Mouse (Mus musculus) heart, embryonic 10.5 days (tissue): Measurements from ENCODE around the gene Nectin4. TPM values are rescaled to one million over a fixed set of nuclear protein-coding genes. Genes with fewer than 3 reads are reported as not detected.

ENCODE experiments used
- DNase-seq: peaks from one replicate; pipeline ENCODE4 v3.0.0-alpha.2; 2017; ENCODE audit warnings: low spot score
- H3K27ac ChIP-seq: fragments of 300-500 bp; sonication (generic); 2 replicates; pipeline ENCODE4 v1.5.1; 2016; ENCODE audit warnings: mild to moderate bottlenecking
- H3K27me3 ChIP-seq: fragments of 300-500 bp; sonication (generic); 2 replicates; pipeline ENCODE4 v1.6.1; 2016; ENCODE audit warnings: mild to moderate bottlenecking; ENCODE audit not compliant: poor library complexity, insufficient read depth, severe bottlenecking
- H3K36me3 ChIP-seq: fragments of 300-500 bp; sonication (generic); 2 replicates; pipeline ENCODE4 v1.6.1; 2016; ENCODE audit warnings: mild to moderate bottlenecking, moderate library complexity
- H3K4me1 ChIP-seq: fragments of 300-500 bp; sonication (generic); 2 replicates; pipeline ENCODE4 v1.6.1; 2016; ENCODE audit warnings: mild to moderate bottlenecking
- H3K4me3 ChIP-seq: fragments of 300-500 bp; sonication (generic); 2 replicates; pipeline ENCODE4 v1.5.1; 2016; ENCODE audit warnings: mild to moderate bottlenecking, moderate library complexity
- H3K9me3 ChIP-seq: fragments of 300-500 bp; sonication (generic); 2 replicates; pipeline ENCODE4 v1.6.1; 2016; ENCODE audit warnings: mild to moderate bottlenecking, moderate library complexity
- WGBS: fragments of 180-500 bp; shearing (Covaris S2); methylation state at CpG from one replicate; pipeline ENCODE4 v1.1.7; 2016; 5-methylcytosine and 5-hydroxymethylcytosine counted together
- polyA plus RNA-seq: library from polyadenylated mRNA; unstranded; fragments of >200 nt; fragmentation: Nextera tagmentation; extraction: Ambion mirVana; gene quantifications from 2 replicates; pipeline ENCODE4 v1.2.1, GENCODE M21; 2016

Gene Nectin4
- polyA plus RNA-seq, 1 experiment from 2014 or later: 1.3 TPM

DNA sequence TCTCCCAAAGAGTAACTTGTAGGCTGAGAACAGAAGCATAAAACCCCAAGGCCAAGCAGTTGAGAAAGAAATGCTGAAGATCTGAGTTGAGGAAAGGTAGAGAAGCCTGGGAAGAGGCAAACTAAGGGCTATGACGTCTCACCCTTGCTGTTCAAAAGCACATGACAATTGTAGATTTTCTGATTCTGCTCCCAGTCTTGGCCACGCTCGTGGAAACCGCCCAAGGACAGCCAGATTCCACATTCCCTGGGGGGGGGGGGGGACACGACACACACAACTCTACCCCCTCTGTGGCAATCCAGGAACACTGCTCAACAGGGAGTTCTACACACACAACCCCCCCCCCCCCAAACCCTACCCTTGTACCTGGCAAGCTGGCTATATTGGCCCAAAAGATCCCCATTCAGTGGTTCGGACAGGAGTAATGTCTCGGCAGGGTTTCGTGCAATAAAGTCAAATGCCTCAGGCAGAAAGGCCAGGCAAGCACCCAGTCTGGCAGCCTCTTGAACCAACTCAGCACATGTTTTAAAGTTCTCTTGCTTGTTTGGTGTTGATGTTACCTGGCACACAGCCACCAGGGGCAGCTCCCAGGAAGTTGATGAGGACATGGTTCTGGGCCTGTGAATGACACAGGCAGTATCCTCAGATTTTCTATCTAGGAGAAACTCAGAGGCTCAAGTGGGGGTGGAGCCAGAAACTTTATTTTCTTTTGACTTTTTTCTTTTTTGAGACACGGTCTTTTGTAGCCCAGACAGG is 25.8 kb upstream of the Nectin4 start:
- H3K9me3 ChIP-seq: 0 out of 2 replicates have a peak, but pooled peaks cover 6% of the 10 kb centered on the region
- no peak overlapping the region for H3K4me3 ChIP-seq
- H3K27ac ChIP-seq: no peak overlapping the region
- peaks cover 9% of the 10 kb centered on the region; the same call in 1 of the 2 replicates for H3K4me1 ChIP-seq
- DNase-seq: peak; percentile 79
- 80% methylated on average over 9 of the region's 9 CpGs for WGBS
- peaks cover 50% of the 10 kb centered on the region for H3K36me3 ChIP-seq
- no peaks in the 10 kb centered on the region for H3K27me3 ChIP-seq

DNA sequence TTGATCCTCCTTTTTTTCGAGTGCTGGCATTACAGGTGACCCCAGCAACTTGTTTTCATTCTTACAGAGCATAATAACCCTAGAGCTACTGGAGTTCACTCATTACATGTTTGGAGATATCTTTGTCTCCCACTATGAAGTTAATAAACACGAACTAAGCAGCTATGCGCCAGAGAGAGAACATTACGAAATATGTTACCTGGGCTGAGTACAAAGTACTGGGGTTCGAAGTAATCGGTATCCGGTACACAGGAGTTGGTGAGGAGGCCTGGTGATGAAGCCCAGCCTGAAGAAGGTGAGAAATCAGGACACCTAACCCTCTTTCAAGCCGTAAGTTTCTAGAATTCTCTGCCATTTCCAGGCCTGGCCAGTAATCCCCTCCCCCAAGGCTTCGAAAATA is 25.2 kb upstream of the Nectin4 start:
- Histone ChIP-seq H3K4me1 (peaks cover 9% of the 10 kb centered on the region; the same call in 1 of the 2 replicates), H3K27ac (peak overlapping the region; percentile 93; the same call in 1 of the 2 replicates), H3K9me3 (0 out of 2 replicates have a peak, but pooled peaks cover 6% of the 10 kb centered on the region), H3K27me3 (no peaks in the 10 kb centered on the region), H3K4me3 (peak overlapping the region; percentile 95), H3K36me3 (peaks cover 44% of the 10 kb centered on the region)
- no peak for DNase-seq
- WGBS: 71% methylated on average over 9 of the region's 9 CpGs

DNA sequence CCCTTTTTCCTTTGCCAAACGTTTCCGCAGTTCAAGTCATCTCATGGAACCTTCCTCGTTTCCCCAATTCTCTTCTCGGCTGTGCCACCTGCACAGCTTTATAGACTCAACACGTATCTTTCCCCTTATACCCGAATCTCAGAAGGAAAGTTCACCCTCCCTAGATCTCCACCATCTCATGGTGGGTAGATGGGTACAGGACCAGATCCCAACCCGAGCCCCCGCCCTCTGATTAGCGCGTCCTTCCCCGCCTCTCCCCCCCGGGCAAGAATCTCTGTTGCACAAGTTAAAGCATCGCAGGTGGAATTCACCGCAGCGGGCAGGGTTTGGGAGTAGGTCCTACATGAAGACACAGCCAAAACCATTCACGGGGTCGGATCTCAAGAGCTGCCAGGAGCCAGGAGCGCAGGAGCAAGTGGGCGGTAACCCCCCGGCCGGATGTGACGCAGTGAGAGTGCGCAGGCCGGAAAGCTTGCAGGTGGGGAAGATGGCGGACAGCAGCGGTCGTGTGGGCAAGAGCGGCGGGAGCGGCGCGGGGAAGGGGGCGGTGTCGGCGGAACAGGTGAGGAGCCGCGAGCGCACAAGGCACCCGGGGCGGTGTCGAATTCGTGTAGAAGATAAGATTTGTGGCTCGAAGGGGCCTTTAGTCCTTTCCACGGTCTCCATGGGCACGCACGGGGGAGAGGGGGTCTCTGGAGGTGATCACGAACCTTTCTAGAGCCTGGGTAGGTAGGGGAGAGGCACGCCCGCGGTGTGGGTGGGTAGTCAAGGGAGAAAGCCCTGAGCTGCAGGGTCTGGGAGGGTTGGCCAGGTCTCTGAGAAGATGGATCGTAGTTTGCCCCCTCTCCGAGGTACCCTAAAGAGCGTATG is 24.4 kb upstream of the Nectin4 start, which contains the start of the genes Nit1 and Pfdn2:
TSS of gene Nit1 (minus strand) at position 422 of the 870 bp plus-strand sequence.
TSS of gene Pfdn2 (plus strand) at position 446 of the 870 bp plus-strand sequence.
- Histone ChIP-seq H3K4me1 (peaks cover 9% of the 10 kb centered on the region; the same call in 1 of the 2 replicates), H3K36me3 (peaks cover 36% of the 10 kb centered on the region), H3K27ac (peak within 1 kb of the TSS; percentile 93), H3K4me3 (peak within 1 kb of the TSS; percentile 95), H3K27me3 (no peaks in the 10 kb centered on the region), H3K9me3 (0 out of 2 replicates have a peak, but pooled peaks cover 6% of the 10 kb centered on the region)
- peak; percentile 98 for DNase-seq
- under 1% methylated on average over 53 of the region's 53 CpGs for WGBS

DNA sequence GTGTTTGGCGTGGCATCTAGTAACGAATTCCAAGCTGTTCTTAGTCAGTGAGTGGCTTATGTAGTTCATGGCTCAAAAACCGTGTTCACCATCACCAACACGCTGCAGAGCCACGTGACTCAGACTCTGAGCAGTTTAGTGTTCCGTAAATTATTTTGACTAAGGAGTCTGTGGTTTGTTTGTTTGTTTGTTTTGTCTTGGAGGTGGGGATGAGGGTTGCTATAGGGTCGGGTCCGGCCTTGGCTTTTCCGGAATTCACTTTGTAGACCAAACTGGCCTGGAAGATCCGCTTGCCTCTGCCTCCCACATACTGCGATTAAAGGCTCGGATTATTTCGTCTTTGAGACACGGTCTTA is 23.8 kb upstream of the Nectin4 start:
- WGBS: under 1% methylated on average over 14 of the region's 14 CpGs
- Histone ChIP-seq H3K9me3 (0 out of 2 replicates have a peak, but pooled peaks cover 6% of the 10 kb centered on the region), H3K4me1 (peaks cover 9% of the 10 kb centered on the region; the same call in 1 of the 2 replicates), H3K4me3 (peak overlapping the region; percentile 95), H3K27ac (peak overlapping the region; percentile 93), H3K36me3 (peaks cover 30% of the 10 kb centered on the region), H3K27me3 (no peaks in the 10 kb centered on the region)
- DNase-seq: no peak

DNA sequence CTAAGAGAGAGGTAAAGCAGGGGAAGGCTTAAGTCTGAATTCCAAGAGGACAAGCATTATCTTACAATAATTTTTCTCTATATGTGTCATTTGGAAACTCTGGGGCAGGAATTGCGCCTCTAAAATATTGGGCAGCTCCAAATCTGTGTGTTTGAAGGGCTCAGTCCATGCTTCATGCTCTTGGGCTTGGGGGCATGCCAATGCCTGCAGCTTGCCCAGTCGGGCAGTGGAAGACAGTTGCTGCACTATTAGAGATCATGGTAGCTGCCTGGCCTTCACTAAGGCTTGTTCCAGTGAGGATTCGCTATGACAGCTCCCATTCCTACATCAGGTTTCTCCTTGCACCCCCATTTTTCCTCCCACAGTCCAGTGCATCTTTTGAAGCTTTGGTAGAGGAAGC is 21.2 kb upstream of the Nectin4 start:
- DNase-seq: no peak
- Histone ChIP-seq H3K27ac (no peak overlapping the region), H3K4me1 (peaks cover 13% of the 10 kb centered on the region; the same call in 1 of the 2 replicates), H3K4me3 (no peak overlapping the region), H3K36me3 (peaks cover 5% of the 10 kb centered on the region; the same call in 1 of the 2 replicates), H3K27me3 (no peaks in the 10 kb centered on the region), H3K9me3 (0 out of 2 replicates have a peak, but pooled peaks cover 6% of the 10 kb centered on the region)
- 90% methylated on average over 3 of the region's 3 CpGs for WGBS

DNA sequence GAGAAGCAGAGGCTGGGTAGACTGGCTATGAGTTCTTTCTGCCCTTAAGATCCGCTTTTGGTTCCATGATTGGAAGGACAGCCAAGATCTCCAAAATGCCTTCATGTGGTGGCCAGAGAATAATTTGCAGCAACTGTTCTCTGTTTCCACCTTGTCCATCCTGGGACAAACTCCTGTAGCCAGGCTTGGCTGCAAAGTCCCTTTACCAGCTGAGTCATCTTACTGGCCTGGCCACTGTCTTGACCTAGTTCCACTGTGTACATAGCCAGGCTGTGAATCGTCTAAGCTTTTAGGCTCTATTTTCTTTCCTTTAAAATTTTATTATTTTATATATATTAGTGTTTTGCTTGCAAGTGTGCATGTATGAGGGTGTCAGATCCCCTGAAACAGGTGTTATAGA is 20.7 kb upstream of the Nectin4 start:
- H3K27me3 ChIP-seq: no peaks in the 10 kb centered on the region
- no peak for DNase-seq
- 96% methylated on average over 2 of the region's 2 CpGs for WGBS
- peaks cover 5% of the 10 kb centered on the region; the same call in 1 of the 2 replicates for H3K36me3 ChIP-seq
- H3K4me1 ChIP-seq: peaks cover 13% of the 10 kb centered on the region; the same call in 1 of the 2 replicates
- H3K27ac ChIP-seq: no peak overlapping the region
- no peak overlapping the region for H3K4me3 ChIP-seq
- H3K9me3 ChIP-seq: 0 out of 2 replicates have a peak, but pooled peaks cover 6% of the 10 kb centered on the region

DNA sequence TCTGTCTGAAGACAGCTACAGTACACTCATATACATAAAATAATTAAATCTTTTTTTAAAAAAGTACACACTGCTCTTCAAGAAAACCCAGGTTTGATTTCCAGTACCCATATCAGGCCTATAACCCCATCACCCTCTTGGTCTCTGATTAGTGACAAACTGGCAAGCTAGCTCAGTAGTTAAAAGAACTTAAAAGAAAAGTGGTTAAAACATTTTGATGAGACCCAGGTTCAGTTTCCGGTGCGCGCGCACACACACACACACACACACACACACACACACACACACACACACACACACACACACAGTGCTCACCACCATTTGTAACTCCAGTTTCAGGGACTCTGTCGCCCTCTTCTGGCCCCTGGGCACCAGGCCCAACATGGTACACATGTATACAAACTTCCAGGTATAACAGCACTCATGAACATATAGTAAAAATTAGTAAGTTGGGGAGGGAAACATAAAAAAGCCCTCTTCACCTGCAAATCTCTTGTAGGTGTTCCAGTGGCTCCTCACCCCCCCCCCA is 14.0 kb upstream of the Nectin4 start:
- no peak overlapping the region for H3K4me3 ChIP-seq
- no peak overlapping the region for H3K27ac ChIP-seq
- WGBS: 77% methylated on average over 4 of the region's 5 CpGs
- no peaks in the 10 kb centered on the region for H3K27me3 ChIP-seq
- DNase-seq: no peak
- peaks cover 12% of the 10 kb centered on the region for H3K4me1 ChIP-seq
- peaks cover 30% of the 10 kb centered on the region for H3K36me3 ChIP-seq
- no peaks in the 10 kb centered on the region for H3K9me3 ChIP-seq

DNA sequence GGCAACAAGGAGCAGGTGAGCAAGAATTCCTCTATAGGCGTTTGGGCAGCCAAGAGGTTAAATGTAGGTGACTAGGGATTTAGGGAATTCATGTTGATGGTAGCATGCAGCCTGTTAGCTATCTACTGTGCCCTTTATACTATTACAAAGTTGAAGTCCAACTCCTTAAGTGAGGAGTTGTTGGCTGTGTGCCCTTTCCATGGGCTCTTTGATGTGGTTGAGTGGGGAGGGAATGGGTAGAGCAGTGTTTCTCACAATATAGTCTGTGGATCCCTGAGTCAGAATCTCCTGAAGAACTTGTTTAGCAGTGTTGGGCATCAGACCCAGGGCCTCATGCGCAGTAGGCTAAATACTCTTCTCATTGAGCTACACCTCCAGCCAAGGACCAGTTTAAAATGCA is 13.1 kb upstream of the Nectin4 start:
- Histone ChIP-seq H3K4me1 (peaks cover 16% of the 10 kb centered on the region), H3K36me3 (peaks cover 30% of the 10 kb centered on the region), H3K27me3 (no peaks in the 10 kb centered on the region), H3K27ac (no peak overlapping the region), H3K9me3 (no peaks in the 10 kb centered on the region), H3K4me3 (no peak overlapping the region)
- 87% methylated on average over 2 of the region's 2 CpGs for WGBS
- DNase-seq: no peak

DNA sequence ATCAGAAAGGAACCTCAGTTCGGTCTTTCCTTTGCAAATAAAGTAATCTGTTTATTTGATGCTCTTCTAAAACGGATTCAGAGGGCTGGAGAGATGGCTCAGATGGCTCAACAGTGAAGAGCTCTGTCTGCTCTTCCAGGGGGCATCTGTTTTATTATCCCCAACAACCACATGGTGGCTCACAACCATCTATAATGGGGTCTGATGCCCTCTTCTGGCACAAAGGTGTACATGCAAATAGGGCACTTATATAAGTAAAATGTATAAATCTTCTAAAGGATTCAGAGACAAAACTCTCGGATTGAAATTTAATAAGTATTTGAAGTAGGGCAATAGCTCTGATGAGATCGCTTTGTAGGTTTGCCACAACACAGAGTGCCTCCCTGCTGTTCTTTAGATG is 11.5 kb upstream of the Nectin4 start:
- 79% methylated on average over 4 of the region's 4 CpGs for WGBS
- H3K36me3 ChIP-seq: peaks cover 30% of the 10 kb centered on the region
- no peak for DNase-seq
- no peaks in the 10 kb centered on the region for H3K9me3 ChIP-seq
- no peak overlapping the region for H3K4me3 ChIP-seq
- H3K27me3 ChIP-seq: no peaks in the 10 kb centered on the region
- no peak overlapping the region for H3K27ac ChIP-seq
- H3K4me1 ChIP-seq: peaks cover 12% of the 10 kb centered on the region

DNA sequence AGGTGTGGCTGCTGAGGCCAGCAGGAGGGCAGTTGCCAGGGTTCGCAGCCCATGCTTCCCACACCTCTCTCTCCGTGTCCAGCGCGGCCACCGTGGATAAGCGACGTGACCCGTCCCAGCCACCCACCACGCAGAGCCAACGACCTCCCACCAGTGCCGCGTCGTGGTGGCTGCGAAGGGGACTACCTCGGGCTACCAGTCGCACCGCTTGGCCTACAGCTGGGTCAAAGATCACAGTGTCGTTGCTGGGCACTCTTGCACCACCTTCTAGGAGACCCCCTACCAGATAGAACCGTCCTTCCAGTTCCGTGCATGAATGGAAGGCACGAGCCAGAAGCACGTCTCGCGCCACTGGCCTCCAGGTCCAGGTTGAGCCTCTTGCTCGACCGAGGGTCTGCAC is 9.6 kb upstream of the Nectin4 start:
- Histone ChIP-seq H3K9me3 (no peaks in the 10 kb centered on the region), H3K4me3 (peak overlapping the region; percentile 66), H3K36me3 (peaks cover 27% of the 10 kb centered on the region), H3K27ac (peak overlapping the region; percentile 80), H3K4me1 (peaks cover 12% of the 10 kb centered on the region), H3K27me3 (no peaks in the 10 kb centered on the region)
- no peak for DNase-seq
- 6% methylated on average over 26 of the region's 26 CpGs for WGBS

DNA sequence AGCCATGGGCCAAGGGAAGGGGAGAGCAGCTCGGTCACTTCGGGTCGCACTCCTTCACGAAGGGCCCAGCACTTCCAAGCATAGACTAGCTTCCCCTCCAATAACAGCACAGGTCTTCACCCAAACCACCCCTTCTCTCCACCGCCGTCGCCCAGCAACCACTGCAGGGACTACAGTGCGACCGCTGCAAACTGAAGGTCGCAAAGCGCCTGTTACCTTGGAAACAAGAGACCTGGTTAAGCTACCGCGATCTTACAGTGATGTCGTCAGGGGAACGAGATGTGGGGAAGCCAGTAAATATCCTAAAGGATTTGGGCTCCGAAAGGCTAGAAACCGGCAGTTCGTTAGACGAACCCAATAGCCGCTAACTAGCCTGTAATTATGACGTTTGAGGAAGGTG is 9.2 kb upstream of the Nectin4 start, which contains the start of gene Klhdc9:
TSS of gene Klhdc9 (minus strand) at position 143 of the 400 bp plus-strand sequence.
- peak within 1 kb of the TSS; percentile 80 for H3K27ac ChIP-seq
- H3K9me3 ChIP-seq: no peaks in the 10 kb centered on the region
- peaks cover 27% of the 10 kb centered on the region for H3K36me3 ChIP-seq
- H3K4me3 ChIP-seq: peak within 1 kb of the TSS; percentile 66
- peak; percentile 97 for DNase-seq
- under 1% methylated on average over 21 of the region's 21 CpGs for WGBS
- H3K27me3 ChIP-seq: no peaks in the 10 kb centered on the region
- peaks cover 12% of the 10 kb centered on the region for H3K4me1 ChIP-seq
